Mouse (Mus musculus): ENCODE results near the gene Golga4.

Gene Golga4

GRCm38 (mm10) chr9:118624146-118624545 lies 118.1 kb downstream of the Golga4 start:
- no peak for DNase-seq (ENCODE audit: low spot score in 2 of 2)

DNA sequence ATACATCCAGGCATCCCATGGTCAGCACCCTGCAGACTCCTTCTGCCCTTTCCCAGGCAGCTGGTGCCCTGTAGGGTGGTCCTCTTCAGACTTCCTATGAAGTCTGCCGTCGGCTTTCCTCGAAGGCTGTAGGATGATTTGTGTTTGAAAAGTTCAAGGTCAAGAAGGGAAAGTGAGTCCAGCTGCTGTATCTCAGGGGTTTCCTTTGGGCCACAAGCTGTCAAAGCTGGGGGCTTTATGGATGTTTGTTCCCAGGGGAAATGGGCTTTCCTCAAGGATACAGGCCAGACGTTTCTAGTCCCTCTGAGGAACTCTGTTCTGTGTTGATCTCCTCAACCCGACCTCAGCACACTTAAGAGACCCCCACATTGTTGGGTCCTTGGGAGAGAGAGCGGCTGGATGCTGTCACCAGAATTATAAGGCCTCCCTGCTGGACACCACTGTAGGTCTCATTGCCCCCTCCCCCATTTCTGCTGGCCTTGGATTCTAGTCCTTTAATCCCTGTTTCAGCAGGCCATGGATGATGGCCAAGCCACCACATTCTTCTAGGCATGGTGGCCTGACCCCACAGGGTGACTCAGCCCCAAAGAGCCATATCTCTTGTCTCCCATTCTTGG lies 123.8 kb downstream of the Golga4 start:
- DNase-seq (ENCODE audit: low spot score in 2 of 2): no peak
